Mouse (Mus musculus) brain, embryonic 14.5 days (tissue): ENCODE results near the gene Dync1i2.

Experiments
- CTCF ChIP-seq: fragments of 200-500 bp; IDR thresholded peaks from 2 replicates; pipeline ENCODE4 v1.5.1; 2012; ENCODE audit warnings: inconsistent platforms, mild to moderate bottlenecking, moderate library complexity, borderline replicate concordance; ENCODE audit not compliant: insufficient read depth, insufficient read length; ENCODE audit errors: extremely low read depth
- POLR2A ChIP-seq: fragments of 200-500 bp; IDR thresholded peaks from 2 replicates; pipeline ENCODE4 v1.6.1; 2012; ENCODE audit warnings: mild to moderate bottlenecking, inconsistent platforms, borderline replicate concordance; ENCODE audit not compliant: poor library complexity, insufficient read depth, insufficient read length, severe bottlenecking; ENCODE audit errors: extremely low read depth

- TF ChIP-seq POLR2A, result no peak
- TF ChIP-seq CTCF, result no peak
Observed at GRCm38 (mm10) chr2:71273955-71274679, 62.6 kb downstream of the Dync1i2 start.
